Mouse (Mus musculus) T-helper 1 cell (primary cell): ENCODE measurements around the gene Mob3a.

Experiments used
- in situ Hi-C: fragments of 300-600 bp; cut with MboI, MseI; formaldehyde crosslinking; loops from one replicate; pipeline ENCODE4 v1.15.1; 2025; ENCODE audit warnings: high pct_unique_total_duplicates

Mob3a gene

GRCm38 (mm10) chr10:80701721-80702535, at the start of gene Mob3a, which contains the start of gene Izumo4:
TSS of gene Mob3a (minus strand) at chr10:80701977.
TSS of gene Izumo4 (plus strand) at chr10:80702184.
- in situ Hi-C loops, result no loop called here

GRCm38 (mm10) chr10:80751188-80751832, 49.5 kb upstream of the Mob3a start:
- in situ Hi-C loops, result no loop called here

- in situ Hi-C loops, result loop anchor here (5.0 kb wide), 2 partner anchors 129 to 249 kb away; no protein-coding TSS in a partner anchor
Measured at GRCm38 (mm10) chr10:80748609-80749008, 46.8 kb upstream of the Mob3a start.

- in situ Hi-C loops, result loop anchor here (5.0 kb wide), 2 partner anchors 130 to 250 kb away; no protein-coding TSS in a partner anchor
Measured at GRCm38 (mm10) chr10:80747410-80747809, 45.6 kb upstream of the Mob3a start.

GRCm38 (mm10) chr10:80744262-80744661, 42.5 kb upstream of the Mob3a start:
- in situ Hi-C loops, result no loop called here

GRCm38 (mm10) chr10:80742180-80742978, 40.6 kb upstream of the Mob3a start, which contains the start of gene Ap3d1:
TSS of gene Ap3d1 (minus strand) at chr10:80742264.
- in situ Hi-C loops, result no loop called here

- in situ Hi-C loops, result no loop called here
Measured at GRCm38 (mm10) chr10:80741634-80742179, 39.9 kb upstream of the Mob3a start.

GRCm38 (mm10) chr10:80741146-80741545, 39.4 kb upstream of the Mob3a start:
- in situ Hi-C loops, result no loop called here

- in situ Hi-C loops, result no loop called here
Measured at GRCm38 (mm10) chr10:80738657-80739056, 36.9 kb upstream of the Mob3a start.

- in situ Hi-C loops, result no loop called here
Measured at GRCm38 (mm10) chr10:80736731-80737130, 35.0 kb upstream of the Mob3a start.

- in situ Hi-C loops, result no loop called here
Measured at GRCm38 (mm10) chr10:80732611-80733101, 30.9 kb upstream of the Mob3a start.

- in situ Hi-C loops, result no loop called here
Measured at GRCm38 (mm10) chr10:80727369-80728127, 25.8 kb upstream of the Mob3a start.

GRCm38 (mm10) chr10:80717281-80717680, 15.5 kb upstream of the Mob3a start:
- in situ Hi-C loops, result loop anchor here (5.0 kb wide), 1 partner anchor 65 kb away; no protein-coding TSS in a partner anchor

- in situ Hi-C loops, result no loop called here
Measured at GRCm38 (mm10) chr10:80710834-80711233, 9.1 kb upstream of the Mob3a start.

GRCm38 (mm10) chr10:80705479-80705878, 3.7 kb upstream of the Mob3a start:
- in situ Hi-C loops, result no loop called here

GRCm38 (mm10) chr10:80705033-80705432, 3.3 kb upstream of the Mob3a start:
- in situ Hi-C loops, result no loop called here

- in situ Hi-C loops, result no loop called here
Measured at GRCm38 (mm10) chr10:80704418-80704817, 2.6 kb upstream of the Mob3a start.

GRCm38 (mm10) chr10:80703643-80704042, 1.9 kb upstream of the Mob3a start:
- in situ Hi-C loops, result no loop called here

GRCm38 (mm10) chr10:80702536-80703390, 986 bp upstream of the Mob3a start:
- in situ Hi-C loops, result no loop called here

GRCm38 (mm10) chr10:80700732-80701131, 1.0 kb downstream of the Mob3a start:
- in situ Hi-C loops, result no loop called here
